Mouse (Mus musculus): ENCODE data around the gene Gm5737. TPM values are rescaled to one million over a fixed set of nuclear protein-coding genes. Genes with fewer than 3 reads are reported as not detected.

The Gm5737 gene
- polyA plus RNA-seq, 1 experiment from 2014 or later = not detected

DNA sequence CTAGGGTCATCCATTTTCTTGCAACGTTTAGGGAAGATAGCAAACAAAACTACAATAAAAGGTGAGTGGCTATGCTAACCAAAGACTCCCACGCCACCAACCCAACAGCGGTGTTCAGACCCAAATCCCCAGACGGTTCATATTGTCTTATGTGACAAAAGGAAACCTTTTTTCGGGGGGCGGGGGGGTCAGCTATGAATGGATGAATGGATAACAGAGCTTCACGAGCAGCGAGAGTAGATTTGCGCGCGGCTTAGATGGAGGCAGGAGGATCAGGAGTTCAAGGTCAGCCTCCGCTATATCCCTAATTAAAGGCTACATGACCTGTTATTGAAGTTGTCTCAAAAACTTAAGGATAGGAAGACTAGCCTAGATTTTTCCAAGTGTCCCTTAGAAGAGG lies 24.2 kb downstream of the Gm5737 start:
- H3K36me3 ChIP-seq (ENCODE audit: control insufficient read depth, insufficient read depth, low read length) = no peaks in the 10 kb centered on the region
- H3K27ac ChIP-seq (ENCODE audit: low read depth, low read length) = peak overlapping the region; percentile 39; the same call in 1 of the 2 replicates
- no peaks in the 10 kb centered on the region for H3K9me3 ChIP-seq (ENCODE audit: control insufficient read depth, low read length)
- peak overlapping the region; percentile 43; the same call in 1 of the 2 replicates for H3K9ac ChIP-seq (replicated peaks; ENCODE audit: low read depth, low read length)
- ATAC-seq (ENCODE audit: low read depth) = no peak
- peak overlapping the region; percentile 50 for H3K4me2 ChIP-seq (ENCODE audit: low read depth, low read length)
- H3K4me3 ChIP-seq (ENCODE audit: low read depth, low read length) = peak overlapping the region; percentile 51
- WGBS = 4% methylated on average over 12 of the region's 12 CpGs
- no peaks in the 10 kb centered on the region for H3K4me1 ChIP-seq (ENCODE audit: control insufficient read depth, insufficient read depth, low read length)
- H3K27me3 ChIP-seq (ENCODE audit: control insufficient read depth, insufficient read depth, low read length) = no peaks in the 10 kb centered on the region

GRCm38 (mm10) chr7:120838436-120839160 lies 26.4 kb downstream of the Gm5737 start:
- whole genome bisulfite sequencing = 64% methylated on average over 5 of the region's 5 CpGs
- H3K9ac ChIP-seq (replicated peaks; ENCODE audit: low read depth, low read length) = no peak overlapping the region
- no peak for ATAC-seq (ENCODE audit: low read depth)
- no peaks in the 10 kb centered on the region for H3K9me3 ChIP-seq (ENCODE audit: control insufficient read depth, low read length)
- H3K4me2 ChIP-seq (ENCODE audit: low read depth, low read length) = no peak overlapping the region
- no peaks in the 10 kb centered on the region for H3K4me1 ChIP-seq (ENCODE audit: control insufficient read depth, insufficient read depth, low read length)
- H3K4me3 ChIP-seq (ENCODE audit: low read depth, low read length) = no peak overlapping the region
- no peak overlapping the region for H3K27ac ChIP-seq (ENCODE audit: low read depth, low read length)
- no peaks in the 10 kb centered on the region for H3K36me3 ChIP-seq (ENCODE audit: control insufficient read depth, insufficient read depth, low read length)
- H3K27me3 ChIP-seq (ENCODE audit: control insufficient read depth, insufficient read depth, low read length) = no peaks in the 10 kb centered on the region

GRCm38 (mm10) chr7:120839786-120840185 lies 27.6 kb downstream of the Gm5737 start:
- 77% methylated on average over 2 of the region's 2 CpGs for WGBS
- H3K9me3 ChIP-seq (ENCODE audit: control insufficient read depth, low read length) = no peaks in the 10 kb centered on the region
- H3K27ac ChIP-seq (ENCODE audit: low read depth, low read length) = no peak overlapping the region
- H3K27me3 ChIP-seq (ENCODE audit: control insufficient read depth, insufficient read depth, low read length) = no peaks in the 10 kb centered on the region
- ATAC-seq (ENCODE audit: low read depth) = no peak
- H3K36me3 ChIP-seq (ENCODE audit: control insufficient read depth, insufficient read depth, low read length) = no peaks in the 10 kb centered on the region
- peaks cover 6% of the 10 kb centered on the region; the same call in 1 of the 2 replicates for H3K4me1 ChIP-seq (ENCODE audit: control insufficient read depth, insufficient read depth, low read length)
- no peak overlapping the region for H3K4me3 ChIP-seq (ENCODE audit: low read depth, low read length)
- no peak overlapping the region for H3K9ac ChIP-seq (replicated peaks; ENCODE audit: low read depth, low read length)
- H3K4me2 ChIP-seq (ENCODE audit: low read depth, low read length) = no peak overlapping the region

DNA sequence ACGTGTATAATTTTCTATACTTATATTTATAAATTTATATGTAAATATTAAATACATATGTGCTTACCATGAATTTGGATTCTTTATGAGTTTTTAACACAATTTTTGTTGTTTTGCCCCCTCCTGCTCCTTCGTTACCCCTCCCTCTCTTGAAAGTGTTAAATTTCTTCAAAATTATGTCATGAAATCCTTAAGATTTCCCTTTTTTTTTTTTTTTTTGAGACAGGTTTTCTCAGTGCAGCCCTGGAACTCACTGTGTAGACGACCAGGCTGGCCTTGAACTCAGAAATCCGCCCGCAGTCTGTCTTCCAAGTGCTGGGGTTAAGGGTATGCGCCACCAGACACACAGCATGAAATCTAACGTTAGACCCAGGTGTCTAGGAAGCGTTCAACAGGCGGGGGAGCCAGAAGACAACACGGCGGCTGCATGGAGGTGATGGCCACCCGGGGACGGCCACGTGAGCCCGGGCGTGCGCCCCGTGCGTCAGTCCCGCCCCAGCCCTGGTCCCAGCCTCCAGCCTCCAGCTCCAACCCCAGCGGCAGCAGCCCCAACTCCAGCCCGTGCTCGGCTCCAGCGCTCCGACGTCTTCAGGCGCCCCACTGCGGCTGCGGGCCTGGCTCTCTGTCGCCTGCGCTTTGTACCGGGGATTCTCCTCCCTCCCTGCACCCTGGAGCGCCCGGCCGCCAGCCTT lies 30.3 kb downstream of the Gm5737 start, which contains the start of gene Eef2k:
Eef2k (plus strand) TSS at position 487 of the 692 bp plus-strand sequence.
- H3K36me3 ChIP-seq (ENCODE audit: control insufficient read depth, insufficient read depth, low read length) = no peaks in the 10 kb centered on the region
- peak within 1 kb of the TSS; percentile 50 for H3K4me2 ChIP-seq (ENCODE audit: low read depth, low read length)
- H3K9me3 ChIP-seq (ENCODE audit: control insufficient read depth, low read length) = no peaks in the 10 kb centered on the region
- peak within 1 kb of the TSS; percentile 69 for H3K9ac ChIP-seq (replicated peaks; ENCODE audit: low read depth, low read length)
- no peaks in the 10 kb centered on the region for H3K27me3 ChIP-seq (ENCODE audit: control insufficient read depth, insufficient read depth, low read length)
- 4% methylated on average over 35 of the region's 35 CpGs for WGBS
- peaks cover 7% of the 10 kb centered on the region; the same call in 1 of the 2 replicates for H3K4me1 ChIP-seq (ENCODE audit: control insufficient read depth, insufficient read depth, low read length)
- H3K27ac ChIP-seq (ENCODE audit: low read depth, low read length) = peak within 1 kb of the TSS; percentile 89
- peak within 1 kb of the TSS; percentile 55 for H3K4me3 ChIP-seq (ENCODE audit: low read depth, low read length)
- peak; percentile 96 for ATAC-seq (ENCODE audit: low read depth)

DNA sequence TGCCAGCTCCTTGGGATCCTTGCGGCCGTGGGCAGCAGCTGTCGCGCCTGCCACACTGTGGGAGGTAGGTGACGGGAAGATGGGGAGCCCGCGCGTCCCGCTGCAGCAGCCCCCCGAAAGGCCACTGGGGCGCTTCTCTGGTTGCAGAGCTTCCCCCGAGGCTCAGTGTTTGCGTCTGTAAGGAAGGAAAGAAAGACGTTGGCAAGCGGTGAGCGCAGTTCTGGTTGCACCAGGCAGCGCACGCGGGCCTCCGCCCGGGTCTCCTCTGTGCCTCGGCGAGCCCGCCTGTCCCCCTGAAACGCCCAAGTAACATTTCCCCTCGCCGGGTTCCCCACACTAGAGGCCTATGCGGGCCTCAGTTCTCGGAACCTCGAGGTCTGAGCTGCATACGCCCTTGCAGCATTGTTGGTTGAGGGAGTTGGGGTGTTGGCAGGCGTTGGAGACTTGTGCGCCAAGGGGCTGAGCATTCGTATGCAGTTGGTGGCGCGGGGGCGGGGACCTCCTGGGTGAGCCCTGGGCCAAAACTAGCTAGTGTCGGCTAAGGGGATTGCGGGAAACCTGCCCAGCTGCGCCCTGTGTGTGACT lies 31.0 kb downstream of the Gm5737 start:
- H3K9me3 ChIP-seq (ENCODE audit: control insufficient read depth, low read length) = no peaks in the 10 kb centered on the region
- peak overlapping the region; percentile 55 for H3K4me3 ChIP-seq (ENCODE audit: low read depth, low read length)
- no peaks in the 10 kb centered on the region for H3K27me3 ChIP-seq (ENCODE audit: control insufficient read depth, insufficient read depth, low read length)
- no peaks in the 10 kb centered on the region for H3K36me3 ChIP-seq (ENCODE audit: control insufficient read depth, insufficient read depth, low read length)
- peak overlapping the region; percentile 50 for H3K4me2 ChIP-seq (ENCODE audit: low read depth, low read length)
- ATAC-seq (ENCODE audit: low read depth) = peak; percentile 83
- H3K27ac ChIP-seq (ENCODE audit: low read depth, low read length) = peak overlapping the region; percentile 89
- peaks cover 7% of the 10 kb centered on the region; the same call in 1 of the 2 replicates for H3K4me1 ChIP-seq (ENCODE audit: control insufficient read depth, insufficient read depth, low read length)
- H3K9ac ChIP-seq (replicated peaks; ENCODE audit: low read depth, low read length) = peak overlapping the region; percentile 69
- under 1% methylated on average over 39 of the region's 40 CpGs for WGBS

- 1% methylated on average over 16 of the region's 16 CpGs for WGBS
- H3K4me2 ChIP-seq (ENCODE audit: low read depth, low read length) = peak overlapping the region; percentile 50
- peak overlapping the region; percentile 55 for H3K4me3 ChIP-seq (ENCODE audit: low read depth, low read length)
- H3K27ac ChIP-seq (ENCODE audit: low read depth, low read length) = peak overlapping the region; percentile 89; the same call in 1 of the 2 replicates
- H3K27me3 ChIP-seq (ENCODE audit: control insufficient read depth, insufficient read depth, low read length) = no peaks in the 10 kb centered on the region
- ATAC-seq (ENCODE audit: low read depth) = 0 out of 2 replicates have a peak, but pooled peaks have one; percentile 13
- H3K4me1 ChIP-seq (ENCODE audit: control insufficient read depth, insufficient read depth, low read length) = peaks cover 7% of the 10 kb centered on the region; the same call in 1 of the 2 replicates
- no peaks in the 10 kb centered on the region for H3K36me3 ChIP-seq (ENCODE audit: control insufficient read depth, insufficient read depth, low read length)
- H3K9ac ChIP-seq (replicated peaks; ENCODE audit: low read depth, low read length) = peak overlapping the region; percentile 69; the same call in 1 of the 2 replicates
- no peaks in the 10 kb centered on the region for H3K9me3 ChIP-seq (ENCODE audit: control insufficient read depth, low read length)
Observed at GRCm38 (mm10) chr7:120843852-120844435, 31.8 kb downstream of the Gm5737 start.

DNA sequence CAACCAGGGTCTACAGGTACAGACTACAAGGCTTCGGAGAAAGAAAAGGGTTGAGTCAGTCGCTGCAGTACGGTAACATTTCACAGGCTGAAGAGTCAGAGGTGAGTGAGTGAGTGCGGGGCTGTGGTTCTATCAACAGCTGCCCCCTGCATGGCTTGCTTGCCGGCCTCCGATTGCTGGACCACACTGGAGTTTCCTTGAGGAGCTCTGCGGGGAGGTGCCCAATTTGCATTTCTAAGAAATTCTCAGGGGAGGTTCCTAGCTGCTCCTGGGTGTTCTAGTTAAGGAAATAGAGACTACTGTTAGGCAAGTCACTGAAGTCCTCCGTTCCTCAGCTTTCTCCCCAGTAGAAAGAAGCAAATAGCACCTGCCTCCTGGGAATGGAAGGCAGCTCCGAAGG lies 32.5 kb downstream of the Gm5737 start:
- Histone ChIP-seq H3K4me3 (ENCODE audit: low read depth, low read length) (peak overlapping the region; percentile 55; the same call in 1 of the 2 replicates), H3K9ac (replicated peaks; ENCODE audit: low read depth, low read length) (0 out of 2 replicates have a peak overlapping the region, but pooled peaks have one; percentile 12), H3K4me2 (ENCODE audit: low read depth, low read length) (peak overlapping the region; percentile 50), H3K4me1 (ENCODE audit: control insufficient read depth, insufficient read depth, low read length) (peaks cover 7% of the 10 kb centered on the region; the same call in 1 of the 2 replicates), H3K36me3 (ENCODE audit: control insufficient read depth, insufficient read depth, low read length) (no peaks in the 10 kb centered on the region), H3K9me3 (ENCODE audit: control insufficient read depth, low read length) (no peaks in the 10 kb centered on the region), H3K27me3 (ENCODE audit: control insufficient read depth, insufficient read depth, low read length) (no peaks in the 10 kb centered on the region), H3K27ac (ENCODE audit: low read depth, low read length) (no peak overlapping the region)
- WGBS = 6% methylated on average over 9 of the region's 9 CpGs
- no peak for ATAC-seq (ENCODE audit: low read depth)

GRCm38 (mm10) chr7:120848831-120849512 lies 36.8 kb downstream of the Gm5737 start:
- Histone ChIP-seq H3K36me3 (ENCODE audit: control insufficient read depth, insufficient read depth, low read length) (no peaks in the 10 kb centered on the region), H3K9me3 (ENCODE audit: control insufficient read depth, low read length) (no peaks in the 10 kb centered on the region), H3K27me3 (ENCODE audit: control insufficient read depth, insufficient read depth, low read length) (no peaks in the 10 kb centered on the region), H3K4me3 (ENCODE audit: low read depth, low read length) (no peak overlapping the region), H3K27ac (ENCODE audit: low read depth, low read length) (no peak overlapping the region), H3K9ac (replicated peaks; ENCODE audit: low read depth, low read length) (no peak overlapping the region), H3K4me1 (ENCODE audit: control insufficient read depth, insufficient read depth, low read length) (peaks cover 11% of the 10 kb centered on the region; the same call in 1 of the 2 replicates), H3K4me2 (ENCODE audit: low read depth, low read length) (no peak overlapping the region)
- WGBS = 82% methylated on average over 3 of the region's 3 CpGs
- ATAC-seq (ENCODE audit: low read depth) = no peak

Data from neural tube, embryonic 14.5 days (tissue).